Mouse (Mus musculus) mature B cell (primary cell): ENCODE results near the gene Sbf1.

Experiments used
- in situ Hi-C: fragments of 300-500 bp; cut with MboI; formaldehyde crosslinking; loops from 2 replicates; pipeline ENCODE4 v1.14.3; 2019

The Sbf1 gene

DNA sequence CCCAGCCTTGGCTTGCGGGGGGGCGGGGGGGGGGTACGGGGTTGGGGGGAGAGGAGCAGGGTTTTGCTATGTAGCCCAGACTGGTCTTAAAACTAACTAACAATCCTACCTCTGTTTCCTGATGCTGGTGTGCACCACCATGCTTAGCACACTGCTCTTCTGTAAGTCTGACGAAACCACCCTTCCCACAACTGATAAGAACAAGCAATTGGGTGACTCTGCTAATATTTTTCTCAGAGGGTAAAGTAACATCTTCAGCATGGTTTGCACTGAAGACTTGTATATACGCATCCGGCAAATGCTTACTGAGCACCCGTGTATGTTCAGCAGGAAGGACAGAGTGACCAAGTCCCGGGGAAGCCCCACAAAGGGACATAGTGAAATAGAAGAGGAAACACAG, 6.2 kb upstream of the Sbf1 start:
- in situ Hi-C loops, result no loop called here

DNA sequence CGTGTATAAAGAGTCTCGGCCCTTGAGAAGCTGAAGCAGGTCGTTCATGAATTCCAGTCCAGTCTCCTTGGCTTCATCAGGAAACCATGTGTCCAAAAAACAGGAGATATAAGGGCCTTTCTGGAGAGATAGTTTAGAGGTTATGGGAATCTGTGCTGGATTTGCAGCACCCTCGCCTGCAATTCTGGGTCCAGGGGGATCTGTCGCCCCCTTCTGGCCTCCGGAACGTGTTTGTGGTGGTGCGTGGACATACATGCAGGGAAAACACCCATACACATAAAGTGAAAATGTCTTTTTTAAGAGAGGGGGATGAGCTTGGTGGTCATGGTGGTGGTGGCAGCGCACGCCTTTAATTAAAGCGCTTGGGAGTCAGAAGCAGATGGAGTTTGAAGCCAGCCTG, 1.0 kb upstream of the Sbf1 start:
- in situ Hi-C loops, result no loop called here

DNA sequence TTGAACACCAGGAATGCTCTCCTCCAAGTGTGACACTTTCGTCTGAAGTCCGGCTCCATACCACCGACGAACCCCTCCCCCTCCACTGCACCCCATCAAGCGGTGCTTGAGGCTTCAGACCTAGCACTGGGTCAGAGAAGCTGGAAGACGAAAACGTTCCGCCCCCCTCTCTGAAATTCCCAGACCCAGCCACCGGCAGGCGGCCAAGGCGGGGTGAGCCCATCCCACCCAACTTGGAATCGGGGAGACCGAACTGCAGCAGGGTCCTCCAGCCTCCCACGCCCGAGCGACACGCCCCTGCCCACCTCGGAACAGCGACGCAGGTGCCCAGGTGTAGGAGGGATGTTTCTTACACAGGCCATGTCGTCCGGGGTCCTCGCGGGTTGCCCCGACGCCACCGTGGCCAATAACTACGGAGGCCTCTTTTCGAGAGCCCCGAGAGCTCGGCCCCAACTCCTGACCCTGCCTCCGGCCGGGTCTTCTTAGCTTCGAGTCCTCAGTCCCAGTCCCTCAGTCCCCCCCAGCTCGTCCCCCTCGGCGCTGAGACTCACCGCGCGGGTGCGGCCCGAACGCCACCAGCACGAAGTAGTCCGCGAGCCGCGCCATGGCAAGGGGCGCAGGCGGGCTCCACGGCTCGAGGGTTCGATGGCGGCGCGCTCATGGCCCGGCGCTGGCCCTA, 461 bp downstream of the Sbf1 start:
- in situ Hi-C loops, result no loop called here

DNA sequence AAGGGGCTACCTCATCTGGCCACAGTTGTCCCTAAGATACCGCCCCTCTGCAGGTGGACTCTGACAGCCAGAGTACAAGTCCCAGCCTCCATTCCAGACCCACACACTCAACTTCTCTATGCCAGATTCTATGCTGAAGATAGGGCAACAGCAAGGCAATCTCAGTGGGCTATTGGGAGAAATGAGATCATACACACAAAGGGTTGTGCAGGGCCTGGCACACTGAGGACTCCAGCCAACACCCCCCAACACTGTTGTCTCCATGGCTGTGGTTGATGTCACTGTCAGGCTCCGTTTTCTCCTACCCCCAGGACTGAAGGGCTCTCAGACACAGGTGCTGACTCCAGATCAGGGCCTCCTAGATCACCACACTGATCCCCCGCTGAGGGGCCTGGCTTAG, 1.0 kb downstream of the Sbf1 start:
- in situ Hi-C loops, result no loop called here

DNA sequence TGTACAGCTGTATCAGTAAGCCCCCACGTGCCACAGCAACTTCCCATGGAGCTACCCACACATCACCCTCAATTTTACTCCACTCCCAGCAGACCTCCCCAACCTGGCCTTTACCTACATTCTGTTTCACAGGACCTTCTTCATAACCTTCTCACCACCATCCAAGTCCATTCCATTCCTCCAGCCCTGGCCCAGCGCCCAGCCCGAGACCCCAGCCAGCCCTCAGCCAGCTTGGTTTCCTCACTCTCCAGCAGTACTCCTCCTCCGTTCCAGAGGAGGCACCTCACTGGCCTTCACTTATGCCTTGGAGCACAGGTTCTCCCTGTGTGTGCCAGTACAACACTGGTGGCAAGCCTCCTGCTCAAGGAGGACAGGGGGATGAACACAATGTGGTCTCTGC, 1.8 kb downstream of the Sbf1 start:
- in situ Hi-C loops, result no loop called here

DNA sequence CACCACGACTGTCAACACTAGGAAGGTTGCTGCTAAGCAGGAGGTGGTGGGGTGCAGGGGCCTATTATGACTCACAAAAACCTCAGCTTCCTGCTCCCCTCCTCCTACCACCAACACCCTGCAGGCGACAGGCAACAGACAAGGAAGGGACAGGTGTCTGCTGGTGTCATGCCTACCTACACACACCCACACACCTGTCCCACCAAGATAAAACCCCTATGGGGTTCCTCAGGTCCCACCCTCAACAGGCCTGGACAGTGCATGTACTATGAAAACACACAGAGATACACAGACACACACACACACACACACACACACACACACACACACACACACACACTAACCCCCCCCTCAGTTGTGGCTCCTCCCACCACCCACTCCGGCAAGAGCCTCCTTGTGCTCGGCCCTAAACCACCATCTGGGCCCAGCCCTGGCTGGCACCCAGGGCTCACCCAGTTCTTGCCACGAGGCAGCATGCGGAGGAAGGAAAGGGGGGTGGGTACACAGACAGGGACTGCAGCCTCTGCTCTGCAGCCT, 5.1 kb downstream of the Sbf1 start:
- in situ Hi-C loops, result no loop called here

DNA sequence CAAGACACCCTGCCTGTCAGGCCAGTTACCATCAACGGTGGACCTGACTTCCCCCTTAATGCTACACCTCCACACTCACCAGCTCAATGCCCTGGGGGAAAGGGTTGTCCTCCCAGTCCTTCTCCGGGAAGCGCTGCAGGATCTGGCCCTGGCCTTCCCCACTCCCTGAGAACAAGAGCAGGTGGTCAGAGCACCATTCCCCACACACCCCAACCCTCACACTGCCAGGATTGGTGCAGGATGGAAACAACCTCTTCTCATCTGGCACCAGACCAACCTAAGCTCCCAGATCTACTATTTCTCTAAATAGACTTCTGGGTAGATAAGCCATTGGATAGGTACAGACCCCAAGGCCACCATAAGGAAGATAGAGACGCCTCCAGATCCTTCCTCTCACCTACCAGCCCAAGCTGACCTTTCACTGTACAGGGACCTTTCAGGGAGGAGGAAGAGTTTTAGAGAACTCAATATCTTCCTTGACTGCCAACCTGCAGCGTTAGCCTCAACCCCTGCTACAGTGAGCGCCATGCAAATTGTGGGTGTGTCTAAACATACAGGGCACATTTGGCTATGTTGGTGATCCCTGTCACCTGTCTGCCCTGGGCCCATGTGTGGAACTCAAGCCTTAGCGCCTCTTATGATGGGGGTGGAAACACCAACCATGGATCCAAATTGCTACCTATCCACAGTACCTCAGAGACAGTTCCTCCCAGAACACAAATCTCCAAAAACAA, 6.5 kb downstream of the Sbf1 start:
- in situ Hi-C loops, result no loop called here

DNA sequence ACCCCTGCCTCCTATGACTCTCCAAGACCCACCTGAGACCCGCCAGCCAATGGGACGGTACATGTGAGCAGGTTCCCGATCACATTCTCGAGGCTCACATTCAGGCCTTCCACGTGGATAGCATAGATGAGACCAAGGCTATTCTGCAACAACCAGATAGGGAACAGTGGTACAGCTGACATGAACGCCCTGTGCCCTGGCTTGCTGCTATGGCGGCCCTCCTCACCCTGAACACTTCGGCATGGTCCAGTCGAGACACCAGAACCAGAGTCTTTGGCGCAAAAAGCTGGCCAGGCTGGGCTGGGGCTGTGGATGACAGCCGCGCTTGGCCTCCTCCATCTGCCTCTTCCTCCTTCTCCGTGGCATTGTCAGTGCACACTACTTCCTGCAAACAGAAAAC, 7.7 kb downstream of the Sbf1 start:
- in situ Hi-C loops, result no loop called here

DNA sequence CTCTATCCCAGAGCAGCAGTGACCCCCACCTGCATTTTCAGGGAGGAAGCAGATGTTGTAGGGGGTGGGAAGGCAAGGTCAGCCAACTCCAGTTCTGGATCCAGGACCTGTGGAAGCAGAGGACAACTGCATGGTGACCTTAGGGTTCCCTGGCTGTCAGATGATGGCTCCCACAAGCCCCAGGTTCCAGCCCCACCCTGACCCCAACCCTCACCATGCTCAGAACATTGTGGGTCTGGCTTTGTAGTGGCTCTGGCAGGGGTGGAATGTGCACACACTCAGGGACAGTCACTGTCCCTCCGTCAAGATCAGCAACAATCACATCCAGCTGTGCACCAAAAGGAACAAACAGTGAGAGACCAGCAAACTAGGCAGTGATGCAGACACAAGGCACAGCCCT, 9.1 kb downstream of the Sbf1 start:
- in situ Hi-C loops, result no loop called here

DNA sequence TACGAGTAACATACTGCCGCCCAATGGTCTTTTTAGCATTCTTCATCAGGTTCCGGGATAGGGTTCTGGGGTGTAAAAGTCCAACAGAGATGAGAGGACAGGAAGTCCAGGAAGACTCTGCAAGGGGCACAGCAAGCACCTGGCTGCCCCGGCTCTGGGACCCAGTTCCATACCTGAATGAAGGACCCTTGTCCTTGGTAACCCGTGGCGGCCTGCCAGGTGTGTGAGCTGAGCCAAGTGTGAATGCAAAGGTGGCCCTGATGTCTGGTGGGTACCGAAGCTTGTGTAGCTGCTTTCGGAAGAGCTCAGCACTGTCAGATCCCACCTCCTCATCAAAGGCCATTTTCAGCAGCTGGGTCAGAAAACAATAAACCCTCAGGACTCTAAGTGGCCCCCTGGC, 14.5 kb downstream of the Sbf1 start:
- in situ Hi-C loops, result no loop called here

DNA sequence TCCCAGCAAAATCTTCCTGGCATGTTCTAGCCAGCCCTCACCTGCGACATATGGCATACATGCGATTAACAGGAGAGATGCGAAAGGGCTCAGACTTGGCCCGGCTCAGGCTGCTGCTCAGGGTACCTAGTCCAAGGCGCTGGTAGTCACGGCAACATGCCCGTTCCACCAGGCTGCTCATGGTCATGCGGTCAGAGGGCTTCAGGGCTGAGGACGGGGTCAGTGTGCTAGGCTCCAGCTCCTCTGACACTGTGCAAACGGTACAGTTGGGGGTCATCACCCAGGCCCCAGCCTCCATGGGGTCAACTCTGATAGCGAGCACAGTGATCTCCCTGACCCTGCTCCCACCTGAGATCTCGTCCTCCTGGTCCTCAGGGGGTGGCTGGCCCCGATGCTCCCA, 14.9 kb downstream of the Sbf1 start:
- in situ Hi-C loops, result no loop called here

DNA sequence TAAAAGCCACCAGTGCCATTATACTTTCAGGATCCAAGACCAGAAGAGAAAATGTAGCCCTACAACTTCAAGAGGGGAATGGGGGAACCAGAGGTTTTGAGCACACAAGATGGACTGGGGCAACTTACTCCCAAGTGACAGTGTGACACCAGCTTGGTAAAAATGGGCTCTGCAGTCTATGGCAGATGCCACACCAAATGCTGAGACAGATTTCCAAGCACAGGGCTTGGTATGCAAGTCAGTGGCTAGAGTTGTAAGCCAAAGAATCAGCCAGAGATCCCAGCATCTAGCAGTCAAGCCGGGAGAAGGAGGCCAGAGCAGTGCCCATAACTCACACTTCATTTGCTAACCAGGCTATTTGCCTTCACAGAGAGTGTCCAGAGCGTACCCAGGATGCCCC, 17.4 kb downstream of the Sbf1 start:
- in situ Hi-C loops, result no loop called here

DNA sequence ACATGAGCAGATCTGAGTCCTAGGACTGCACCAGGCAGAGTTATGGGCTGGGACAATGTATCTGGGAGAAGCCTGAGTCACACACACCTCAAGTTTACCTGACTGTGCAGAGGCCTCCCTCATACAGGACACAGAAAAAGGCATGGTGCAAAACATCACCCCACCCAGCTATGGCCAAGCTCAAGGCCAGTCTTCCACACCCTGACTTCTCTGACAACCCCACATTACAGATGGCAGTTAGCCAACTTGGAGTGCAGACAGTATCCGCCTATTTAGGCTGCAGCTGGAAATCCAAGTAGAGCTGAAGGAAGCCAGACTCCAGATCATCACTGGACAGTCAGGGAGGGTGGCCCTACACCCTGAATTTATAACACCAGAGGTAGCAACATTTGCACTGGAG, 18.6 kb downstream of the Sbf1 start:
- in situ Hi-C loops, result no loop called here

DNA sequence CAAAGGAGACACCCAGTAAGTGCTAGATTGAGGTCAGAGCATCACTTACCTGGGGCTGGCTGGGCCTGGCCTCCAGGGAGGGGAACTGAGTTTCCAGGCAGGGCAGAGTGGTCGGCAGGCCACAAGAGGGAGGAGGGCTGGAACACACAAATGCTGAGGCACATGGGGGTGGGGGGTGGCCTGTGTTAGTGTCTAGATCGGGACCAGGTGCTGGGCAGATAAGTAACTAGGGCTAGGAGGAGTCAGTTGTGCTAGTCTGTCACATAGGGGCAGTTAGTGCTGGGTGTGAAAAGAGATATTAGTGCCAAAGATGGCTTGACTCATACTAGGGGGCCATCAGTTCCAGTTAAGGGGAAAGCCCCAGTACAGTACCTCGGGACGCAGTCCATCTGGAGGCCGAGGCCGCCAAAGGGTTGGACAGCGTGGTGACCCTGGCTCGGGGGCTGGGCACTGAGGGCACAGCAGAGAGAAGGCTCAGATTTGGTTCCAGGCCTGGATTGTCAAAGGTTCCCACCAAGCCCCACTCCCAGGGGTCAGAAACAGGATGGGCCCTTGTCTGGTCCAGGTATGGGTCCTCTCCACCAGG, 19.4 kb downstream of the Sbf1 start:
- in situ Hi-C loops, result no loop called here

DNA sequence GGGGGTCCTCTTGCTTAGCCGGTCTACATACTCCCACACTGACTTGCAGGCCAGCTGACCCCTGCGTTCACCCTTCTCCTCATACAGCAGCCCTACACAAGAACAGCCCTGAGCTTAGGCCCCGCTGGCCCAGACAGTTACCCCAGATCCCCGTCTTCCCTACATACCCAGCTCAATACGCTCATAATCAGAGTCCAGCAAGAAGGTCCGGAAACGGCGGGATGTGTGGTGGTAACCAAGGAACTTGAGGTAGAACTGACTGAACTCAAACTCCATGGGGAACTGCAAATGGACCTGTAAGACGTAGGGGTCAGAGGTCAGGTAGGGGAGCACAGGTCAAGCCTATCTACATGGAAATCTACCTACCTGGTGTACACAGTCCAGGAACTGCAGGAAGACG, 21.3 kb downstream of the Sbf1 start:
- in situ Hi-C loops, result no loop called here

DNA sequence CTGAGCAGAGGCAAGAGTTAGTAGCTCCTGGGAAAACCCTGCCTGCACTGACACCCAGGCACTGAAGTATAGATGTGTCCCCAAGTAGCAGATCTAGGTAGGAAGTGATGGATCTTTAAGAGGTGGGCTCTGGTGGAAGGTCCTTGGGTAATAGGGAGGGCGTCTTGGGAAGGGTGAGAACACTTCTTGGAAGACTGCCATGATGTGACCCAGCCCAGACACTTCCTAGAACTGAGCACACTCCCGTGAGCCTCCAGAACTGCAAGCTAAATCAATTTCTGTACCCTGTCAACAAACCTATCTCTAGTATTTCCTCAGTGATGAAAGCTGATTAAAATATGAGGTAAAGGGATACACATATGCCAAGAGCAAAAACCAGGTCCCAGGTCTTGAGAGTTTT, 22.3 kb downstream of the Sbf1 start:
- in situ Hi-C loops, result no loop called here

DNA sequence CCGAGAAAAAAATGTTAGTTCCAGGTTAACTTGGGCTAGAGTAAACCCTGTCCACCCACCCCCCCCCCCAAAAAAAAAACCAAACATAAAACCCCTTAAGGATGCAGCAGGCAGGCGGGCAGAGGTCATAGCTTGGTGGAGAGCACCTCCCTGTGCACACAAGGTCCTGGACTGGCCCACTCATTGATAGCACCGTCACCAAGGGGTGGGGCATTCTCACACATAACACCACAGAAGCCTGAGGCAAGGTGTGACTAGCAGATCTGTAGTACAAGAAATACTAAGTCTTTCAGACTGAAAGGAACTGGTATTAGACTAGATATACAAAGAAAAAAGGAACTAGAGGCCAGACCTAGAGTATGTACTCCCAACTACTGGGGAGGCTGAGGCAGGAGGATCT, 23.6 kb downstream of the Sbf1 start:
- in situ Hi-C loops, result no loop called here

DNA sequence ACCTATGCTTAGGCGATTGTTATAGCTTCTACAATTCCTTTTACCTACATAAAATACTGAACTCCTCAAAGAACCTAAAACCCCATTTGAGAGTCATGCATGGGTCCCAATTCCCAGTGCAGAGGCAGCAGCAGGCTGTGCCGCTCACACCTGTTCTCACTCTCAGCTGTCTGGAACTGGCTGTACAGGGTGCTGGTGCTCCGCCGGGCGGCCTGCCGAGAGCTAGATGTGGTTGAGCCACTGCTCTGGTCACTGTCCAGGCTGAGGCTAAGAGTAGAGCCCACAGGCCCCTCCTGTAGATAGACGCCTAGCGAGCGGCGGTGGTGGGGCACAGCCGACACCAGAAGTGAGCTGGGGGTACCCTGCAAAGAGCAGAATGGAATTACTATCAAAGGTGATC, 25.7 kb downstream of the Sbf1 start:
- in situ Hi-C loops, result no loop called here

DNA sequence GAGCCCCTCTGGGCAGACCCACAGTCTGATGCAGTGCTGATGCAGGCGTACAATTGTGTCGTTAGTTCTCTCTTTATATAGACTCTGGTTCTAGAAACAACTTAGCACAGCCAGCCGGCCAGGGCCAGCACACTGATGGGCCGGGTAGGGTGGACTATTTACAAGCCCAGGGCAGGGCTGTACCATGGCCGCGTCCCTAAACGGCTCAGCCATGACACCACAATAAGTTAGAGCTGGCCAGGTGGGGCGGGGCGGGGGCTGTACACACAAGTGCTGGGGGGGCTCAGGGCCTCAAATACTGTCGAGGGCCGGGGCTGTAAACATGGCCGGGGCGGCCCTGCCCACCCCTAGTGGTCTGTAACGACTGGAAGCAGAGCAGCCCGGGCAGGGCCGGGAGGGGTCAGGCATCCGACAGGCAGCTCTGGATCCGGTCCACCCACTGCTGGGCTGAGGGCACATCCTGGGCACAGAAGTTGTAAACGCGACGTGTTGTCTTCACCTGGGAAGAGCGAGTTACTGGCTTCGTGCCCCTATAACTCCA, 26.8 kb downstream of the Sbf1 start:
- in situ Hi-C loops, result no loop called here

DNA sequence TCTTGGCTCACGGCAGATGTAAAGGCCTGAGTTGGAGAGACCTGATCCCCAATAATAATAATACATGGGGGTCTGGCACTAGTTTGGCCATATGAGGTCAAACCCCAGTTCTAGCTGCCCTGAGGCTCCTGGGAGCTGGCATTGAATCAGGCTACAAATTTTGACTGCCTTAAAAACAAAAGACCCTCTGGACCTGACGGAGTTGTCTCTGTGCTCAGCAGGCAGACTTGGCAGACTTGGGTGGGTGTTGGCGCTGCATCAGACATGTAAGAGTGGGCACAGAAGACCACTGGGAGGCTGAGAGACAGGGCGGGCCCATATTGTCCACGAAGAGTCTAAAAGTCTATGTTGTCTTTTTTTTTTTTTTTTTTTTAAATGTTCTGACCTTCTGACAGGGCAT, 28.5 kb downstream of the Sbf1 start:
- in situ Hi-C loops, result no loop called here

DNA sequence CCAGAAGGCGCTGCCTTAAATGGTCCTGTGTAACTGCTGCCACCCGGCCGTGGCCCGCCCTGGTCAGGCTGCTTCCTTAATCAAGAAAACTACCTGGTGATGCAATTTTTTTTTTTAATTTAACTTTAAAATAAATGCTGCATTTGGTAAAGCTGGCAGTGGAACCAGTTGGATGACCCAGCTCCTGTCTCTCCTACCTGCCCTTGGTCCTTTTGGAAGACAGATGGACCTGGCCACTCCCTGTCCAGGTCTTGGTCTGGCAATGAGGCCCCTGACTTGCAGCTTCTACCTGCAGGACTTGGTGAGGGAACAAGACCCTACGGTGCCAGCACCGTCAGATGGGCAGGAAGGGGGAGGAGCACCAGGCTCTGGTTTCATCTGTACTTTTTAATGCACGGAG, 29.0 kb downstream of the Sbf1 start:
- in situ Hi-C loops, result no loop called here

DNA sequence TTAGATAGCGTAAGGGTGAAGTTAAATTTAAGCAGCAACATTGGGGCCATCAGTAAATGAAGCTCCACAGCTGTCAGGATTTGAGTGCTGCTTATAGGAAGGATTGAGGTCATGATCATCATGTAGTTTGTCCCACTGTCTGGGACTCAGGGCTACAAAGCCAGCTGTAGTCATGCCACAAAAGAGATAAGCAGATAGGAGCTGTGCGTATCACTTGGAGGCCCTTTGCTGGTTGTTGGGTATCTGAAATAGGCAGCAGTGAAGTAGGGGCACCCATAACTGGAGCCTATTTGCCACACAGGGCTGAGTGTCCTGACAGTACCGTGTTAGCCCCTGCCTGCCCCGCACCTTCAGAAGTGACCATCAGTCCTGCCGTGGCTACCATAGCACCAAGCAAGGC, 29.6 kb downstream of the Sbf1 start:
- in situ Hi-C loops, result no loop called here

DNA sequence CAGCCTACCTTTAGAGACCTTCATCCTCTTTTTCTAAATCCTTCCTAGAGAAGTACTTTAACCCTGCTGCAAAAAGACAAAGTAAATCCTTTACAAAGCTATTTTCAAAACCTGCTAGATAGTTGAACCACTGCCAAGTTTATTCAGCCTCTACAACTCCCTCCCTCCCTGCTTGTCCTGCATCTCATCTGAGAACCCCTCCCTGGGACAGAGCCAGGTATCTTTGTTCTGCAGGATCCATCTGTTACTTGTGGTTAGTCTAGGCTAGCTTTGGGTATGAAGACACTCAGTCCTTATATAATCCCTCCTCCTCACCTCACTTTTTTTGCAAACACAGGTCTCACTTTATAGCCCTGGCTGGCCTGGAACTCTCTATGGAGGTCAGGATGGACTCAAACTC, 30.1 kb downstream of the Sbf1 start:
- in situ Hi-C loops, result no loop called here
